ENCODE assay signal across 17 mouse cellular contexts in genomic region chr19:58728445-58729031, GRCm38 (mm10). TPM values are rescaled to one million over a fixed set of nuclear protein-coding genes. Genes with fewer than 3 reads are reported as not detected.
DNase-seq lines count a peak whose midpoint lies in the region; ATAC-seq and TF ChIP-seq lines count a peak whose summit lies in the region.
"Had no signal": no experiment of that assay in that cellular context is flagged by ENCODE, and none has a peak within 500 bp of the region (broad histone marks: within the 10 kb centered on the region; RNA-seq: fewer than 3 reads in every experiment).

Pnliprp1 (plus strand) TSS chr19:58728887.

- DNase-seq in forebrain, embryonic 11.5 days (ENCODE audit: low spot score) = no peak
- peak; percentile 7 for DNase-seq in right cerebral cortex, adult 18-20 months
- no peak for DNase-seq in right cerebral cortex, postnatal 36 days (ENCODE audit: low spot score in 2 of 2)
- DNase-seq in liver, embryonic 13.5 days = no peak
- no peak for DNase-seq in yolk sac, embryonic 10.5 days (ENCODE audit: low spot score)
- DNase-seq in T-cell, adult 2 months (ENCODE audit: low spot score) = no peak
- no peak for DNase-seq in heart, adult 2 months
- DNase-seq: adrenal gland, adult 2 months; B cell, adult 2 months; cerebellum, adult 18-20 months; gastrocnemius, postnatal 25 days; heart, postnatal 36 days; kidney, adult 2 months; thymus, postnatal 4 days had no signal

- H3K79me2 ChIP-seq in heart, adult 2 months (replicated peaks; ENCODE audit: control insufficient read depth, insufficient read depth, low read length) = no peaks in the 10 kb centered on the region

- H3K36me3 ChIP-seq in forebrain, embryonic 15.5 days = no peaks in the 10 kb centered on the region
- no peaks in the 10 kb centered on the region for H3K36me3 ChIP-seq in forebrain, embryonic 11.5 days (ENCODE audit: control insufficient read depth, insufficient read depth, low read length)
- H3K36me3 ChIP-seq in liver, embryonic 13.5 days = no peaks in the 10 kb centered on the region
- H3K36me3 ChIP-seq in heart, adult 2 months (ENCODE audit: control insufficient read depth, insufficient read depth, low read length) = no peaks in the 10 kb centered on the region
- H3K36me3 ChIP-seq: lung, embryonic 15.5 days had no signal

- no peak for TF ChIP-seq EP300 in heart, adult 2 months (IDR thresholded peaks at IDR 0.05; ENCODE audit: insufficient read depth, low read depth, low read length)

- TF ChIP-seq POLR2A in heart, adult 2 months (IDR thresholded peaks at IDR 0.05; ENCODE audit: insufficient read depth, low read depth, low read length) = no peak

- H3K27ac ChIP-seq in forebrain, embryonic 15.5 days (replicated peaks) = peak within 1 kb of the TSS; percentile 73
- no peak within 1 kb of the TSS for H3K27ac ChIP-seq in forebrain, embryonic 11.5 days (ENCODE audit: low read depth, low read length)
- H3K27ac ChIP-seq in liver, embryonic 13.5 days = peak within 1 kb of the TSS; percentile 61
- H3K27ac ChIP-seq in heart, adult 2 months = no peak within 1 kb of the TSS
- H3K27ac ChIP-seq: lung, embryonic 15.5 days had no signal

- no peaks in the 10 kb centered on the region for H3K27me3 ChIP-seq in forebrain, embryonic 15.5 days
- no peaks in the 10 kb centered on the region for H3K27me3 ChIP-seq in forebrain, embryonic 11.5 days (ENCODE audit: control insufficient read depth, insufficient read depth, low read length)
- H3K27me3 ChIP-seq in liver, embryonic 13.5 days = no peaks in the 10 kb centered on the region
- no peaks in the 10 kb centered on the region for H3K27me3 ChIP-seq in heart, adult 2 months (ENCODE audit: control insufficient read depth, insufficient read depth, low read length)
- H3K27me3 ChIP-seq: lung, embryonic 15.5 days had no signal

- 44% methylated on average over 5 of the region's 5 CpGs for WGBS in forebrain, embryonic 15.5 days
- 67% methylated on average over 5 of the region's 5 CpGs for WGBS in forebrain, embryonic 11.5 days
- whole genome bisulfite sequencing in liver, embryonic 13.5 days (ENCODE audit: insufficient replicate concordance) = 52% methylated on average over 5 of the region's 5 CpGs
- WGBS in heart, adult 2 months = 38% methylated on average over 5 of the region's 5 CpGs

- ATAC-seq in forebrain, embryonic 15.5 days (replicated peaks) = no peak; the same call in 1 of the 2 replicates
- no peak for ATAC-seq in forebrain, embryonic 11.5 days (replicated peaks; ENCODE audit: low FRiP score)
- peak; percentile 67 for ATAC-seq in liver, embryonic 13.5 days (ENCODE audit: low read depth)

- H3K9me3 ChIP-seq in forebrain, embryonic 15.5 days = no peaks in the 10 kb centered on the region
- H3K9me3 ChIP-seq in forebrain, embryonic 11.5 days (ENCODE audit: control insufficient read depth, low read length) = no peaks in the 10 kb centered on the region
- no peaks in the 10 kb centered on the region for H3K9me3 ChIP-seq in liver, embryonic 13.5 days (replicated peaks)
- H3K9me3 ChIP-seq: lung, embryonic 15.5 days had no signal

- intact Hi-C loops in heart, adult 2 months (cut with DNase I) = no loop called here

- H3K9ac ChIP-seq in forebrain, embryonic 15.5 days (replicated peaks) = no peak within 1 kb of the TSS
- H3K9ac ChIP-seq in forebrain, embryonic 11.5 days (ENCODE audit: low read length) = no peak within 1 kb of the TSS
- H3K9ac ChIP-seq in liver, embryonic 13.5 days = no peak within 1 kb of the TSS
- H3K9ac ChIP-seq in heart, adult 2 months (ENCODE audit: low read depth, low read length) = no peak within 1 kb of the TSS
- H3K9ac ChIP-seq: lung, embryonic 15.5 days had no signal

- H3K4me3 ChIP-seq in forebrain, embryonic 15.5 days = no peak within 1 kb of the TSS
- H3K4me3 ChIP-seq in forebrain, embryonic 11.5 days (ENCODE audit: low read depth, low read length) = no peak within 1 kb of the TSS
- H3K4me3 ChIP-seq in liver, embryonic 13.5 days (replicated peaks) = no peak within 1 kb of the TSS
- no peak within 1 kb of the TSS for H3K4me3 ChIP-seq in heart, adult 2 months
- H3K4me3 ChIP-seq: lung, embryonic 15.5 days had no signal

- TF ChIP-seq CTCF in heart, adult 2 months (IDR thresholded peaks at IDR 0.05) = no peak

- peaks cover 3% of the 10 kb centered on the region; the same call in 1 of the 2 replicates for H3K4me1 ChIP-seq in forebrain, embryonic 15.5 days
- H3K4me1 ChIP-seq in forebrain, embryonic 11.5 days (replicated peaks; ENCODE audit: control insufficient read depth, insufficient read depth, low read length) = no peaks in the 10 kb centered on the region
- H3K4me1 ChIP-seq in liver, embryonic 13.5 days (replicated peaks) = peaks cover 7% of the 10 kb centered on the region; the same call in 1 of the 2 replicates
- H3K4me1 ChIP-seq in heart, adult 2 months (ENCODE audit: control insufficient read depth, insufficient read depth, low read length) = peaks cover 1% of the 10 kb centered on the region; the same call in 1 of the 2 replicates

- no peak within 1 kb of the TSS for H3K4me2 ChIP-seq in forebrain, embryonic 15.5 days (replicated peaks)
- H3K4me2 ChIP-seq in forebrain, embryonic 11.5 days (ENCODE audit: low read depth, low read length, severe bottlenecking) = no peak within 1 kb of the TSS
- H3K4me2 ChIP-seq in liver, embryonic 13.5 days = no peak within 1 kb of the TSS
- H3K4me2 ChIP-seq: lung, embryonic 15.5 days had no signal

RNA-seq across cellular contexts. Expression of gene Pnliprp1, which starts in this region (rescaled TPM):
- 0.80 and 1.0 TPM in 2 replicates for polyA plus RNA-seq in forebrain, embryonic 15.5 days (2015; fragmentation: Nextera tagmentation; extraction: Ambion mirVana)
- not detected in 2 replicates for polyA plus RNA-seq in forebrain, embryonic 11.5 days (2014; fragmentation: Nextera tagmentation; extraction: Ambion mirVana)
- 39.9 and 46.6 TPM in 2 replicates for polyA plus RNA-seq in liver, embryonic 13.5 days (2015; fragmentation: Nextera tagmentation; extraction: Ambion mirVana)
- not detected for total RNA-seq in heart, adult 2 months (2021)
- polyA plus RNA-seq in heart, adult 2 months (2012; rRNA removed) = 0.68 TPM in 1 of 2 replicates, not detected in the other
- total RNA-seq: adrenal gland, adult 2 months; gastrocnemius, postnatal 25 days; heart, postnatal 36 days; layer of hippocampus, postnatal 14 days had no signal
- polyA plus RNA-seq: adrenal gland, adult 2 months had no signal

Comparison
In these comparisons a context has a peak if more than half of its experiments do, and no peak if none do; other contexts are left out.
1. RNA of gene Pnliprp1 (polyA plus RNA-seq): 39.9 to 46.6 TPM in liver, embryonic 13.5 days; 0.80 to 1.0 TPM in forebrain, embryonic 15.5 days, 0.68 TPM in heart, adult 2 months and not detected in forebrain, embryonic 11.5 days; every median in the first group is over 10 times any median in the second.
2. H3K27ac ChIP-seq: peak in forebrain, embryonic 15.5 days (single experiment) and liver, embryonic 13.5 days (single experiment); none in forebrain, embryonic 11.5 days (single experiment) and heart, adult 2 months (single experiment).